Mouse (Mus musculus): Measurements from ENCODE around the gene Gm11114.

- TF ChIP-seq CTCF (IDR thresholded peaks at IDR 0.05; ENCODE audit: low read depth, low read length) (no peak), POLR2A (IDR thresholded peaks at IDR 0.05; ENCODE audit: borderline replicate concordance, low read depth, low read length) (no peak)
Observed at GRCm38 (mm10) chr9:85355559-85355958, 43.0 kb downstream of the Gm11114 start.

Measured in bone marrow macrophage, adult 2 months (primary cell).